Mouse (Mus musculus): ENCODE measurements at regions not wholly inside any gene's neighbourhood (a gene's known extent, or its start where the extent isn't known, plus 50 kb on each side); places are given as distances from the start of the nearest gene placed in this dataset.

DNA sequence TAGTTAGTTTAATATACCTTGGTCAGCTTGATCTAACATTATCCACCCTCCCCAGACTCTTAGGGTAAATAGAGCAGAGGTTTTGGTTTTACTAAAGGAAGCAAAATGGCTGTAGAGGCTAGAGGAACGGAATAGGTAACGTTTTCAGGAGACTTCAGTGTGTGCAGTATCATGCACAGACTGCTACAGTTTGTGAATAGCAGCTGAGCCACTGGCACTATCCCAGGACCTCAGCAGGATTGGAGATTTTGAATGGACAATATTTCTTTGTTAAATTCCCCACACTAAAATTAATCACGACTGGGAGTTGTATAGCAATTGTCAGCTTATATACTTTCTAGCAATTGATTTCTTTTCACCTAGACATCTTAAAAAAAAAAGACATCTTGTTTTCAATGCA lies 929.7 kb upstream of the Lcorl start:
- no peaks in the 10 kb centered on the region for H3K36me3 ChIP-seq
- 46% methylated on average over 3 of the region's 3 CpGs for WGBS
- peak; percentile 54; the same call in 1 of the 2 replicates for ATAC-seq (ENCODE audit: low FRiP score, low read depth)

DNA sequence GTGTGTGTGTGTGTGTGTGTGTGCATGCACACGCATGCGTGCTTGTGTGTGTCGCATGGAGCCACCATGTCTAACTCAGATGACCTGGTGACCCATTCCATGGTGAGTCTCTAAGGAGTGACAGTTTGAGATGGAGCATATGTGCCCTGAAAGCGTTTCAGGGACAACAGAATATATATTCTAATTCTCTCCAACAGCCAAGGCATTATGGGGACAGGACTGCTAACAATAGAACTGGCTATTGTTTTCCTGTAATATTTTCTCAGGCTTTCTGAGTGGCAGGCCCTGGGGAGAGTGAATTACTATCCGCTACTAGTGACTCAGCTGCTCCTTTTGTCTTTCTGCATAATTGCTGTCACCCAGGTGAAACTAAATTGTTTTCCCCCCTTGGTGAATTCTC lies 898.7 kb upstream of the Lcorl start:
- Histone ChIP-seq H3K9me3 (no peaks in the 10 kb centered on the region), H3K9ac (no peak overlapping the region), H3K36me3 (no peaks in the 10 kb centered on the region), H3K4me2 (replicated peaks) (no peak overlapping the region), H3K27ac (no peak overlapping the region), H3K4me1 (peaks cover 5% of the 10 kb centered on the region; the same call in 1 of the 2 replicates), H3K4me3 (no peak overlapping the region), H3K27me3 (replicated peaks) (no peaks in the 10 kb centered on the region)
- ATAC-seq (ENCODE audit: low FRiP score, low read depth) = peak; percentile 85
- WGBS = 19% methylated on average over 5 of the region's 5 CpGs

More for the DNA sequence above, 929.7 kb upstream of the Lcorl start:
- H3K9me3 ChIP-seq = no peaks in the 10 kb centered on the region
- H3K9ac ChIP-seq = no peak overlapping the region
- H3K27me3 ChIP-seq (replicated peaks) = no peaks in the 10 kb centered on the region
- H3K4me3 ChIP-seq = no peak overlapping the region
- H3K4me2 ChIP-seq (replicated peaks) = no peak overlapping the region
- no peak overlapping the region for H3K27ac ChIP-seq
- no peaks in the 10 kb centered on the region for H3K4me1 ChIP-seq

DNA sequence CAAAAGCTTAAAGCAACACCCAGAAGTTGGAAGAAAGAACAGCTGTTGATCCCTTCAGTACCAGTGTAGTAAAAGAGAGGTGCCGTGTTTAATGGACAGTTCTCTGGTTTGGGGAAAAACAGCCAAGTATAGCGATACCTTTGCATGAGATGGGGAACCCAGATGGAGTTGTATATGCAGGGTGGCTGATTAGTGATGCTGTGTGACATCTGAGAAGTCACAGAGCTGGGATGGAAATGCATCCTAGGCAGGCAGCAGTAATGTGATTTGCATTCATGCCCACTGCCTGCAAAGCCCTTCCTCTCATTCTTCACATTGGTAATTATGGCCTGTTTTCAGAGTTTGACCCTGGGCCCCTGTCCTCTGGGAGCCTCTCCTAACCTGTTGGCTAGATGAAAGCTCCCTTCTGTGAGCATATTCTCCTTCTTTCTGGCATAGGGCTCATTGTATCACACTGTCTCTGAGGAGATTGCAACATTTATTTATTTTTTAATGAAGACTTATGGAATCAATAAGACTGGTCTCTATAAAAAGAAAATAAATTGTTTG lies 882.7 kb upstream of the Lcorl start:
- Histone ChIP-seq H3K36me3 (no peaks in the 10 kb centered on the region), H3K9me3 (no peaks in the 10 kb centered on the region), H3K27me3 (replicated peaks) (no peaks in the 10 kb centered on the region), H3K27ac (no peak overlapping the region), H3K4me3 (no peak overlapping the region), H3K4me1 (0 out of 2 replicates have a peak, but pooled peaks cover 2% of the 10 kb centered on the region), H3K9ac (no peak overlapping the region), H3K4me2 (replicated peaks) (no peak overlapping the region)
- WGBS = 63% methylated on average over 2 of the region's 2 CpGs
- ATAC-seq (ENCODE audit: low FRiP score, low read depth) = no peak

DNA sequence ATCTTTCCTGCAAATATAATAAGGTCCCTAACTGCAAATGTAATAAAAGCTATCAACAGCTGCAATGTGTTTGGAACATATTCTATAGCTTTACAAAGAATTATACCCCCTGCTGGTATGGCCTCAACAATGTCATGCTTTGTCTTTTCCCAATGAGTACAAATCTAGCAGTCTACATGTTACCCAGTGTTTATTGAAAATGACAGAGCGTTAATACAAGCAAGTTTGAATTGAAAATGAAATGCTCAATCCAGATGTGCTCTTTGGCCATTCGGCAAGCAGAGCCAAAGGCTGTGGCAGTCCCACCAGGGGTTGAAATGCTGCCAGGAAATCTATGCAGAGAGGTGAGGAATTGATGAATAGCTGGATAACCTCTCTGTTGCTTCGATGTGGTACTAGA lies 875.1 kb upstream of the Lcorl start:
- no peaks in the 10 kb centered on the region for H3K9me3 ChIP-seq
- H3K36me3 ChIP-seq = no peaks in the 10 kb centered on the region
- H3K27ac ChIP-seq = no peak overlapping the region
- H3K4me1 ChIP-seq = no peaks in the 10 kb centered on the region
- H3K27me3 ChIP-seq (replicated peaks) = no peaks in the 10 kb centered on the region
- no peak overlapping the region for H3K9ac ChIP-seq
- H3K4me3 ChIP-seq = no peak overlapping the region
- ATAC-seq (ENCODE audit: low FRiP score, low read depth) = no peak
- WGBS = 86% methylated on average over 3 of the region's 3 CpGs
- H3K4me2 ChIP-seq (replicated peaks) = no peak overlapping the region

DNA sequence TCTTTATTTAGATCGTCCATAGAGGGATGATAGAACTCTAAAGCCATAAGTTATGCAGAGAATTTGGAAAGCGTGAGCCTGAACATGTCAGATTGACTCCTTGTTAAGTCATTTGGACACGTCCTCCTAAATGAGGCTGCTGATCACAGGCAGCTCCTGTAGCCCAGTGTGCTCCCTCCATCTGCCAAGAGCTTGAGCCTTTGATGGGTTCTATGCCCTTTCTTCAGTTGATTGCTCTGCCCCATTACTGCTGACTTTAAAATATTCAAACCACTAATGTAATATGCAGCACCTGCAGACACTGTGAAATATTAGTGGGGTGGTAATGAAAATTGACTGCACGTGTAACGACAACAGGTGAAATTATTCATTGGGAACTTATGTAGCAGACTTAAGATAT lies 874.6 kb upstream of the Lcorl start:
- Histone ChIP-seq H3K9me3 (no peaks in the 10 kb centered on the region), H3K36me3 (no peaks in the 10 kb centered on the region), H3K4me1 (no peaks in the 10 kb centered on the region), H3K27ac (no peak overlapping the region), H3K4me3 (no peak overlapping the region), H3K27me3 (replicated peaks) (no peaks in the 10 kb centered on the region), H3K4me2 (replicated peaks) (no peak overlapping the region), H3K9ac (no peak overlapping the region)
- ATAC-seq (ENCODE audit: low FRiP score, low read depth) = no peak
- 85% methylated on average over 5 of the region's 5 CpGs for WGBS

DNA sequence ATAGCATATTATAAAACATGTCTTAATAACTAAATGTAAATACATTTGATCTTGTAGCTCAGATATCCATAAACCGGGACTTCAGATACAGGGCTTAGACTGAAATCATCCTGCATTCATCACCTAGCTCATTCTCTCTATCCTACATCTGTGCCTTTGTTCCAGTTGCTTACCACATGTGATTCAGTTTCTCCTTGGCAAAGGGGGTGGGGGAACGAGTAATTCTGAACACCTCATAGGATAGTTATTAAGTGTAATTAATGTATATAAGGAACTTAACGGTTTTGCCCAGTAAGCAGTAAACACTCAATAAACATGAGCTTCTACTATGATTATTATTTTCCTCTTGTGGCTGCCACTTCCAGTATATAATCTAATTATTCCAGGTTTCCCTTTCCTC lies 873.9 kb upstream of the Lcorl start:
- Histone ChIP-seq H3K4me1 (no peaks in the 10 kb centered on the region), H3K4me2 (replicated peaks) (no peak overlapping the region), H3K4me3 (no peak overlapping the region), H3K36me3 (no peaks in the 10 kb centered on the region), H3K27me3 (replicated peaks) (no peaks in the 10 kb centered on the region), H3K27ac (no peak overlapping the region), H3K9me3 (no peaks in the 10 kb centered on the region), H3K9ac (no peak overlapping the region)
- 67% methylated on average over 3 of the region's 3 CpGs for WGBS
- ATAC-seq (ENCODE audit: low FRiP score, low read depth) = no peak

DNA sequence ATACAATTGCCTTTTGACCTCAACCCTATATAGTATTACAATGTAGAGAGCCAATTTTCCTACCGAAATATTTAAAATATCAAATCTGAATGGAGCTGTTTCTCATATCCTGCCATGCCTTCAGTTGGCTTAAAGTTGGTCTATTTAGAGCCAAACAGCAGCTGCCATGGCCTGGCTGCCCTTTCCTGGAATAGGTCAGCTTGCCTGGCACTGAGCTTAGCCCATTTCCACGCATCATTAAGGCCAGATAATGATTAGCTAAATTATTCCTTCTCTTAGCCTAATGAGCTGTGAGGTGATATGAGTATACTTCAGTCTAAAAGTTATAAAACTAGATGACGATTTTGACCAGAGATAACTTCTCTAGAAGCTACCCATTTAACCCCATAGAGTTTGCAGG lies 852.2 kb upstream of the Lcorl start:
- Histone ChIP-seq H3K36me3 (no peaks in the 10 kb centered on the region), H3K4me2 (replicated peaks) (no peak overlapping the region), H3K4me1 (no peaks in the 10 kb centered on the region), H3K9me3 (no peaks in the 10 kb centered on the region), H3K4me3 (no peak overlapping the region), H3K9ac (no peak overlapping the region), H3K27me3 (replicated peaks) (no peaks in the 10 kb centered on the region), H3K27ac (no peak overlapping the region)
- WGBS = 68% methylated on average over 3 of the region's 3 CpGs
- ATAC-seq (ENCODE audit: low FRiP score, low read depth) = no peak

DNA sequence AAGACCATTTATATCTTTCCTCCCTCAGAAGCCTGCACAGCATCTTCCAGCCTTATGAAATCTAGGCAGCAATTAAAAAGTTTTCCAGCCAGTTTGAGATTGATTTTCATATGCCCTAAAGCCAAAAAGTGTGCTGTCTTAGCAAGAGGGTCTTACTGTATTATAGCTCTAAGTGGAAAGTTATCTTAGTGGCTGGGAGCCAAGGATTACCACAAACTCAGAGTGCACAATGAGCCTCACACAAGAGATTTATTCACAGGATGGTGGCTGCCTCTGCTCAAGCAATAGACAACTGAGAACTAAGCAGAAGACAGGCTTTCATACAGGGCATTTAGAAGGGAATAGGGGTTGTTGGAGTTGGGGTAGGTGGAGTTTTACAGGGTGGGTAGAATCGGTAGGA lies 850.4 kb upstream of the Lcorl start:
- no peaks in the 10 kb centered on the region for H3K9me3 ChIP-seq
- no peaks in the 10 kb centered on the region for H3K36me3 ChIP-seq
- H3K4me1 ChIP-seq = no peaks in the 10 kb centered on the region
- no peak overlapping the region for H3K4me2 ChIP-seq (replicated peaks)
- ATAC-seq (ENCODE audit: low FRiP score, low read depth) = no peak
- no peaks in the 10 kb centered on the region for H3K27me3 ChIP-seq (replicated peaks)
- no peak overlapping the region for H3K9ac ChIP-seq
- 94% methylated on average over 1 of the region's 1 CpGs for WGBS
- H3K27ac ChIP-seq = no peak overlapping the region
- H3K4me3 ChIP-seq = no peak overlapping the region

DNA sequence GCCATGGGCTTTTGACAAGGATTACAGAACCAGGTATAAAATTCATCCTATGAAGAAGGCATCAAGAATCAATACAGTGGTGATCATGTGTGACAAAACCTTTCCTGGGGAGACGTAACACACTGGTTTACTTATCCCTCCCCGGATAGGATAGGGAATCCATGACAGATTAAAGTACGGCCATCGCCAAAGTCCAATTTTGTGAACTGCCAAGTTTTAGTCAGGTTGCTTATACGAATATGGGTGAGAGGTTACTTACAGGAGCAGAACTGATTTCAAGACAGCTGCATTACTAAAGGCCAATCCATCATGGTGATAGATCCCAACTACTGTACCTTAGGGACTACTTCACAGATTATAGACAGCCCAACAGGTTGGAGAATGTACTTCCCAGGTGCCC lies 849.6 kb upstream of the Lcorl start:
- Histone ChIP-seq H3K9ac (no peak overlapping the region), H3K27ac (no peak overlapping the region), H3K9me3 (no peaks in the 10 kb centered on the region), H3K4me2 (replicated peaks) (no peak overlapping the region), H3K4me1 (no peaks in the 10 kb centered on the region), H3K27me3 (replicated peaks) (no peaks in the 10 kb centered on the region), H3K4me3 (no peak overlapping the region), H3K36me3 (no peaks in the 10 kb centered on the region)
- 93% methylated on average over 5 of the region's 5 CpGs for WGBS
- no peak for ATAC-seq (ENCODE audit: low FRiP score, low read depth)

DNA sequence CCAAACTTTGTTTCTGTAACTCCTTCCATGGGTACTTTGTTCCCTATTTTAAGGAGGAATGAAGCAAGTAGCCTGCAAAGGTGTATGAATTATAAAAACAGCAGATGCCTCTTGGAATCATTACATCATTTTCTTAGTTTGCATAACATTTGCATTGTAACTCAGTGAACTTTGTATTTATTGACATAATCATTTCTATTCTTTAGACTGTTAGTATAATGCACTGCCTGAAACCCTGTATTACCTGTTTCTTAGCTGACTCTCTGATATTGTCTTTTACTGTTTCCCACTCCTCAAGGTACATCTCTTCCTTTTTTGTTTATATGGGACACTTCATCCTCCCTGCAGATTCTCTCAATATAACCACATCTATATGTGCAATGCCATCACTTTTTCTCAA lies 820.6 kb upstream of the Lcorl start:
- no peaks in the 10 kb centered on the region for H3K27me3 ChIP-seq (replicated peaks)
- no peaks in the 10 kb centered on the region for H3K4me1 ChIP-seq
- no peaks in the 10 kb centered on the region for H3K36me3 ChIP-seq
- no peak overlapping the region for H3K4me3 ChIP-seq
- H3K4me2 ChIP-seq (replicated peaks) = no peak overlapping the region
- no peak for ATAC-seq (ENCODE audit: low FRiP score, low read depth)
- no peak overlapping the region for H3K27ac ChIP-seq
- no peaks in the 10 kb centered on the region for H3K9me3 ChIP-seq
- no peak overlapping the region for H3K9ac ChIP-seq

DNA sequence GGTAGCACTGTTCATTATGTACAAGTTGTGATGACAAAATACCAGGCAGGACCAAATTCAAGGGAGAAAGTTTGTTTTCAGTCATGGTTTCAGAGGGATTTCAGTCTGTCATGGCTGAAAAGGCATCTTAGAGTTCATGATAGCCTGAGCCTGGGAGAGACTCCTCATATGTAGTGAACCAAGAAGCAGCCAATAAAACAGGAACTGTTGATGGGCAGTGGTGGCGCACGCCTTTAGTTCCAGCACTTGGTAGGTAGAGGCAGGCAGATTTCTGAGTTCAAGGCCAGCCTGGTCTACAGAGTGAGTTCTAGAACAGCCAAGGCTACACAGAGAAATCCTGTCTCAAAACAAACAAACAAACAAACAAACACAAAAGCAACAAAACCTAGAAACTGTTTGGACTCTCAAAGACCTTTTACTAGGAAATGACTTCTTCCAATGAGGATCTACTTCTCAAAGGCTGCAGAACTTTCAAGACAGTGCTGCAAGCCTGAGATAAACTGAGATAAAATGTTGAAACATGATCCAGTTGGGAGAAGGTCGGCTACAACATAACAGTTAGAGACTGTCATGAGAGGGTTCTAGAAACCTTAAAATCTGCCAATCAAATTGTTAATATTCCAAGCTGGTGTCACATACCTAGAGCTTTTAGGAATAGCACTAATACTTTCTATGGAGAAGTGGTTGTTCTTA lies 817.5 kb upstream of the Lcorl start:
- Histone ChIP-seq H3K4me2 (replicated peaks) (no peak overlapping the region), H3K9ac (no peak overlapping the region), H3K36me3 (no peaks in the 10 kb centered on the region), H3K9me3 (no peaks in the 10 kb centered on the region), H3K4me1 (no peaks in the 10 kb centered on the region), H3K4me3 (no peak overlapping the region), H3K27me3 (replicated peaks) (no peaks in the 10 kb centered on the region), H3K27ac (no peak overlapping the region)
- ATAC-seq (ENCODE audit: low FRiP score, low read depth) = no peak
- 91% methylated on average over 3 of the region's 3 CpGs for WGBS

DNA sequence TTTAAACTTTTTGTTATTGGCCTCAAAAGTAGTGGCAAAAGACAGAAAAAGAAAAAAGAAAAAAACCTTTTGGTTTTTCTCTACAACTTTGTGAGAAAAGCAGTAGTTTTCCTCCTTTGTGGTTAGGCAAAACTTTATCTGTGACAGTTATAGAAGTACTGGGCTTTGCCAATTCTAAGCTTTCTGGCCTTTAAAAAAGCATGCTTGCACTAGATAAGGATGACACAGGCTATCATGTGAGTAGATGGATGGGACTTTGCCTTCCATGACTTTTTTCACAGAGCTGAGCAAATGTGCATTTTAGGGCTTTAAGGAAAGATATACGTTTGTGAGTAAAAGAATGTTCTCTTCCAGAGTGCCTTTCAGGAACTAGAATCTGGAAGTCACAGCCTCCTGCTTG lies 816.0 kb upstream of the Lcorl start:
- H3K36me3 ChIP-seq = no peaks in the 10 kb centered on the region
- H3K9me3 ChIP-seq = no peaks in the 10 kb centered on the region
- H3K27me3 ChIP-seq (replicated peaks) = no peaks in the 10 kb centered on the region
- H3K4me2 ChIP-seq (replicated peaks) = no peak overlapping the region
- H3K4me1 ChIP-seq = no peaks in the 10 kb centered on the region
- H3K27ac ChIP-seq = no peak overlapping the region
- no peak overlapping the region for H3K4me3 ChIP-seq
- H3K9ac ChIP-seq = no peak overlapping the region
- no peak for ATAC-seq (ENCODE audit: low FRiP score, low read depth)
- 90% methylated on average over 1 of the region's 1 CpGs for WGBS

DNA sequence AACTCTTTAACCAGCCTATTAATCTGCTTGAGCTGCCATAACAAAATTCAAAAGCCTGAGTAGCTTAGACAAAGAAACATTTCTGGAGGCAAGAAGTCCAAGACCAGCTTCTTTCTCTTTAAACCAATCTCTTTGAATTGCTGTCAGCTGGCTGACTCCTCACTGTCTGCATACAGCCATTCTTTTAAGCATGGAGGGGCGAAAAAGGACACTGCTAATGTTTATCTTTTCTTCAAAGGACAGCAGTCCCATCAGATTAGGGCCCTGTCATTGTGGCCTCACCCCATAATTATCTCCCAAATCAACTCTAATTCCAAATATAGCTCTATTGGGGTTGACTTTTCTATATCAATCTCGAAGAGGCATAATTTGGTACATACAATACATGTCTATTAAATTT lies 813.1 kb upstream of the Lcorl start:
- H3K4me3 ChIP-seq = no peak overlapping the region
- H3K4me2 ChIP-seq (replicated peaks) = no peak overlapping the region
- no peaks in the 10 kb centered on the region for H3K4me1 ChIP-seq
- H3K27ac ChIP-seq = no peak overlapping the region
- H3K36me3 ChIP-seq = no peaks in the 10 kb centered on the region
- WGBS = 74% methylated on average over 2 of the region's 2 CpGs
- no peak for ATAC-seq (ENCODE audit: low FRiP score, low read depth)
- H3K9ac ChIP-seq = no peak overlapping the region
- no peaks in the 10 kb centered on the region for H3K27me3 ChIP-seq (replicated peaks)
- H3K9me3 ChIP-seq = no peaks in the 10 kb centered on the region
